In genomic region chr5:28123455-28123825, GRCm38 (mm10) we compare ENCODE assay signal across 8 mouse cellular contexts. TPM values are rescaled to one million over a fixed set of nuclear protein-coding genes. Genes with fewer than 3 reads are reported as not detected.
DNase-seq lines count a peak whose midpoint lies in the region; ATAC-seq lines count a peak whose summit lies in the region.

No protein-coding gene starts in this region.

- H3K4me2 ChIP-seq in forebrain, embryonic 12.5 days = no peak overlapping the region
- H3K4me2 ChIP-seq in lung, embryonic 15.5 days = 0 out of 2 replicates have a peak overlapping the region, but pooled peaks have one; percentile 7
- peak overlapping the region; percentile 21; the same call in 1 of the 2 replicates for H3K4me2 ChIP-seq in limb, embryonic 13.5 days (replicated peaks)

- H3K9ac ChIP-seq in forebrain, embryonic 12.5 days = no peak overlapping the region
- H3K9ac ChIP-seq in lung, embryonic 15.5 days = no peak overlapping the region
- H3K9ac ChIP-seq in limb, embryonic 13.5 days = no peak overlapping the region

- ATAC-seq in forebrain, embryonic 12.5 days (ENCODE audit: low FRiP score) = no peak
- ATAC-seq in lung, embryonic 15.5 days (ENCODE audit: borderline replicate concordance, extremely low read depth, low FRiP score, low TSS enrichment) = no peak
- ATAC-seq in limb, embryonic 13.5 days (ENCODE audit: low FRiP score, low read depth) = no peak

- peak; percentile 34 for DNase-seq in forebrain, embryonic 10.5 days (ENCODE audit: extremely low spot score, low spot score)
- DNase-seq in lung, postnatal 14 days = no peak
- DNase-seq in yolk sac, embryonic 10.5 days (ENCODE audit: low spot score) = peak; percentile 3
- DNase-seq in cerebellum, adult 8-10 months = no peak
- no peak for DNase-seq in lung, postnatal 36 days

- no peaks in the 10 kb centered on the region for H3K9me3 ChIP-seq in forebrain, embryonic 10.5 days
- no peaks in the 10 kb centered on the region for H3K9me3 ChIP-seq in forebrain, embryonic 12.5 days
- no peaks in the 10 kb centered on the region for H3K9me3 ChIP-seq in lung, embryonic 15.5 days
- no peaks in the 10 kb centered on the region for H3K9me3 ChIP-seq in limb, embryonic 13.5 days

- H3K4me1 ChIP-seq in forebrain, embryonic 10.5 days = peaks cover 24% of the 10 kb centered on the region
- H3K4me1 ChIP-seq in forebrain, embryonic 12.5 days = peaks cover 18% of the 10 kb centered on the region
- peaks cover 6% of the 10 kb centered on the region for H3K4me1 ChIP-seq in lung, embryonic 15.5 days
- 0 out of 2 replicates have a peak, but pooled peaks cover 2% of the 10 kb centered on the region for H3K4me1 ChIP-seq in limb, embryonic 13.5 days

- peaks cover 100% of the 10 kb centered on the region for H3K27me3 ChIP-seq in forebrain, embryonic 10.5 days (ENCODE audit: poor library complexity, severe bottlenecking)
- H3K27me3 ChIP-seq in forebrain, embryonic 12.5 days = peaks cover 97% of the 10 kb centered on the region
- H3K27me3 ChIP-seq in lung, embryonic 15.5 days = peaks cover 95% of the 10 kb centered on the region
- peaks cover 96% of the 10 kb centered on the region for H3K27me3 ChIP-seq in limb, embryonic 13.5 days

- H3K4me3 ChIP-seq in forebrain, embryonic 10.5 days = no peak overlapping the region
- H3K4me3 ChIP-seq in forebrain, embryonic 12.5 days (replicated peaks) = no peak overlapping the region
- no peak overlapping the region for H3K4me3 ChIP-seq in lung, embryonic 15.5 days
- H3K4me3 ChIP-seq in limb, embryonic 13.5 days = peak overlapping the region; percentile 8; the same call in 1 of the 2 replicates

- no peaks in the 10 kb centered on the region for H3K36me3 ChIP-seq in forebrain, embryonic 10.5 days (replicated peaks)
- H3K36me3 ChIP-seq in forebrain, embryonic 12.5 days (replicated peaks) = no peaks in the 10 kb centered on the region
- no peaks in the 10 kb centered on the region for H3K36me3 ChIP-seq in lung, embryonic 15.5 days
- no peaks in the 10 kb centered on the region for H3K36me3 ChIP-seq in limb, embryonic 13.5 days

- WGBS in forebrain, embryonic 10.5 days = under 1% methylated on average over 11 of the region's 11 CpGs
- 2% methylated on average over 11 of the region's 11 CpGs for WGBS in forebrain, embryonic 12.5 days
- 2% methylated on average over 11 of the region's 11 CpGs for WGBS in lung, embryonic 15.5 days
- 2% methylated on average over 11 of the region's 11 CpGs for WGBS in limb, embryonic 13.5 days

- no peak overlapping the region for H3K27ac ChIP-seq in forebrain, embryonic 10.5 days
- H3K27ac ChIP-seq in forebrain, embryonic 12.5 days = no peak overlapping the region
- H3K27ac ChIP-seq in lung, embryonic 15.5 days = no peak overlapping the region
- H3K27ac ChIP-seq in limb, embryonic 13.5 days = no peak overlapping the region

RNA-seq across cellular contexts. Expression of gene En2, which starts 42.1 kb away (rescaled TPM):
- not detected in 2 replicates for polyA plus RNA-seq in forebrain, embryonic 10.5 days (2016; fragmentation: Nextera tagmentation; extraction: Ambion mirVana)
- polyA plus RNA-seq in forebrain, embryonic 12.5 days (2016; fragmentation: Nextera tagmentation; extraction: Ambion mirVana) = not detected in 2 replicates
- not detected in 2 replicates for polyA plus RNA-seq in lung, embryonic 15.5 days (2015; fragmentation: Nextera tagmentation; extraction: Ambion mirVana)
- not detected in 2 replicates for polyA plus RNA-seq in limb, embryonic 13.5 days (2015; fragmentation: Nextera tagmentation; extraction: Ambion mirVana)

RNA-seq across cellular contexts. Expression of gene Insig1, which starts 52.3 kb away (rescaled TPM):
- polyA plus RNA-seq in forebrain, embryonic 10.5 days (2016; fragmentation: Nextera tagmentation; extraction: Ambion mirVana) = 94.2 and 104 TPM in 2 replicates
- polyA plus RNA-seq in forebrain, embryonic 12.5 days (2016; fragmentation: Nextera tagmentation; extraction: Ambion mirVana) = 103 and 109 TPM in 2 replicates
- polyA plus RNA-seq in lung, embryonic 15.5 days (2015; fragmentation: Nextera tagmentation; extraction: Ambion mirVana) = 57.6 and 60.4 TPM in 2 replicates
- 51.6 and 52.6 TPM in 2 replicates for polyA plus RNA-seq in limb, embryonic 13.5 days (2015; fragmentation: Nextera tagmentation; extraction: Ambion mirVana)

Comparison
In these comparisons a context has a peak if more than half of its experiments do, and no peak if none do; other contexts are left out.
1. DNase-seq: peak in forebrain, embryonic 10.5 days (single experiment) and yolk sac, embryonic 10.5 days (single experiment); none in lung, postnatal 14 days (single experiment), cerebellum, adult 8-10 months (single experiment) and lung, postnatal 36 days (single experiment).